Mouse (Mus musculus) adrenal gland (tissue): ENCODE results near the gene Olfr266.

Experiments
- intact Hi-C: fragments of 180-260 bp; cut with DNase I; formaldehyde crosslinking; loops from one replicate; pipeline ENCODE4 v1.15.1; 2025
- long read RNA-seq, 2 experiments: library from polyadenylated mRNA; unstranded; transcript quantifications; one replicate each; pipeline ENCODE4 v2.0.0; 2020; ENCODE audit warnings: borderline replicate concordance in 1 of 2; ENCODE audit not compliant: insufficient replicate concordance in 1 of 2

The Olfr266 gene
- long read RNA-seq, experiment 1: 0 reads
- long read RNA-seq, experiment 2: 0 reads

GRCm38 (mm10) chr3:106826187-106826586 is at the start of gene Olfr266:
Olfr266 (minus strand) TSS chr3:106826287.
- intact Hi-C loops: no loop called here

- intact Hi-C loops: no loop called here
Observed at GRCm38 (mm10) chr3:106875626-106876025, 49.5 kb upstream of the Olfr266 start.

GRCm38 (mm10) chr3:106872893-106873292 is 46.8 kb upstream of the Olfr266 start:
- intact Hi-C loops: no loop called here

- intact Hi-C loops: no loop called here
Observed at GRCm38 (mm10) chr3:106832107-106832506, 6.0 kb upstream of the Olfr266 start.

- intact Hi-C loops: no loop called here
Observed at GRCm38 (mm10) chr3:106817676-106818075, 8.4 kb downstream of the Olfr266 start.

- intact Hi-C loops: no loop called here
Observed at GRCm38 (mm10) chr3:106808972-106809695, 17.0 kb downstream of the Olfr266 start.

GRCm38 (mm10) chr3:106798079-106798478 is 28.0 kb downstream of the Olfr266 start:
- intact Hi-C loops: no loop called here

- intact Hi-C loops: no loop called here
Observed at GRCm38 (mm10) chr3:106789930-106790329, 36.2 kb downstream of the Olfr266 start, which contains the start of gene Cd53. Cd53 (minus strand) TSS chr3:106790149.

- intact Hi-C loops: no loop called here
Observed at GRCm38 (mm10) chr3:106788440-106788887, 37.6 kb downstream of the Olfr266 start.

GRCm38 (mm10) chr3:106787972-106788371 is 38.1 kb downstream of the Olfr266 start:
- intact Hi-C loops: no loop called here

- intact Hi-C loops: no loop called here
Observed at GRCm38 (mm10) chr3:106785130-106785529, 41.0 kb downstream of the Olfr266 start.

GRCm38 (mm10) chr3:106771834-106772233 is 54.3 kb downstream of the Olfr266 start:
- intact Hi-C loops: no loop called here
